Mouse (Mus musculus) lung, adult 18-20 months (tissue): ENCODE results near the gene Zscan21.
A peak's percentile ranks its signal among the peaks of the same experiment; 100 is the strongest.
"Not testable (repeated sequence)": the region's sequence is repeated elsewhere in the genome, so short reads cannot be mapped to it uniquely, and the experiment has no call there.

Experiments used
- DNase-seq, 2 experiments: peaks; one replicate each; pipeline ENCODE4 v3.0.0; 2022; ENCODE audit warnings: mixed read lengths in 2 of 2

Gene Zscan21

DNA sequence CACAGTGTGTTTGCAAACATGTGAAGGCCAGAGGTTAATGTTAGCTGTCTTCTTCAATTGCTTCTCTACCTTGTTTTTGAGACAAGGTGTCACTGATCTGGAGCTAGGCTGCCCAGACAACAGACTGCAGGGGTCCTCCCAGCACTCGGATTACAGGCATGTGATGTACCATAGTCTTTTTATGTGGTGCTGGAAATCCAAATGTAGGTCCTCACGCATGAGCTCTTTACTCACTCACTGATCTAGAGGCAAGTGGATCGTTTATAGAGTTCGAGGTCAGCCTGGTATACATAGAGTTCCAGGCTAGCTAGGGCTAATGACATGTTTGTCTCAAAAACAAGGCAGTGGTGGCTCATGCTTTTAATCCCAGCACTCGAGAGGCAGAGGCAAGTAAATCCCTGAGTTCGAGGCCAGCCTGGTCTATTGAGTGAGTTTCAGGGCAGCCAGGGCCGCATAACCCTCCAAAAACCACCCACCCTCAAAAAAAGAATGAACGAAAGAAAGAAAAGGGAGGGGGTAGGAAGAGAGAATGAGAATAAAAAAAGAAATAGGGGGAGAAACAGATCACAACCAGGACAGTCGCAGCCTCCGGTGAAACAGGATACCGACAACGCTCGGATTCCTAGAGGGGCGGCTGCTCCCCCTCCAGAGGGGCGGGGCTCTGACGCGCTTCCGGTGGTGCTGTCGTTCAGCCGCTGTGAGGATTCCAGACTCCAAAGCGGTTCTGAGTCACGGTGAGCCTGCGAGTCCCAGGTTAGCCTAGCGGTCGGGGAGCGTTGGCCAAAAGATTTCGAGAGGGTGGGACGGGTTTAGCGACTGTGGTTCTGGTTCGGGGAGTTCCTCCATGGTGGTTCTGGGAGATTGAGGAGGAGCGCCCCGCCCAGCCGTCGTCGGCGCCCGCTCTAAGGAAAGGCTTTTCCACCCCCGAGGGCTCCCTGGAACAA, at the start of gene Zscan21:
TSS of gene Zscan21 (plus strand) at position 649 of the 944 bp plus-strand sequence.
- peak; percentile 91 to 94 for DNase-seq

DNA sequence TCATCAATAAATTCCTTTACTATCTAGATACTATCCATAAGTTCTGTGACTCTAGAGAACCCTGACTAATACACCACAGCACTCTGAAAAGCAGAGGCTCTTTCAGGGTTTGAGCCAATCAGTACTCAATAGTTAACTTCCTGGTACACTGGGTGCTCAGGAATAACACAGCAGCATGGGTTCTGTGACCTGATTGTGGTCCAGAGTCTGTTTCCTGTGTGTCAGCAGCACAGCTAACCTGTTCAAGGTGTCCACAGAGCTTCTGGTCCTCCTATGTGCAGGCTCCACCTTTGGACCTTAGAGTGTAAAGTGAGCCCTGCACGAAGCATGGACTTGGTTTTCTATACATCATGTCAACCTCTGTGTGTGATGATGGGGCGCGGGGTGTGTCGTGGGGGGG, 42.9 kb upstream of the Zscan21 start:
- DNase-seq: no peak

DNA sequence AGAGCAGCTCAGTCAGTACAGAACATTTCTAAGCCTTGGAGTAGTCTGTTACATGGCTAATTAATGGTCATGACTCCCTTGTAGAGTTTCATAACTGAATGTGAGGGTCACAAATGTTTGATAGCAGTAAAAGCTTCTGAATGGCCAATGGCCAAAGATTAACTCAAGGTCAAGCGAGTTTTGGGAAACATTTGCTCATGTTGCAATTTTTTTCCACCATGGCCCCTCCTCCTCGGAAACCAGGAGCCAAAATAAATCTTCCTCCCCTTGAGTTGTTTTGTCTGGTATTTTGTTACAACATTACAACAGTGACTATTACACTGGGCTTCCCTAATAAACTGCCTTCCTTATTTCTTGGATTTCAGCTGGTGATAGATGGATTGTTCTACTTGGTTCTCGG, 41.0 kb upstream of the Zscan21 start:
- no peak for DNase-seq

DNA sequence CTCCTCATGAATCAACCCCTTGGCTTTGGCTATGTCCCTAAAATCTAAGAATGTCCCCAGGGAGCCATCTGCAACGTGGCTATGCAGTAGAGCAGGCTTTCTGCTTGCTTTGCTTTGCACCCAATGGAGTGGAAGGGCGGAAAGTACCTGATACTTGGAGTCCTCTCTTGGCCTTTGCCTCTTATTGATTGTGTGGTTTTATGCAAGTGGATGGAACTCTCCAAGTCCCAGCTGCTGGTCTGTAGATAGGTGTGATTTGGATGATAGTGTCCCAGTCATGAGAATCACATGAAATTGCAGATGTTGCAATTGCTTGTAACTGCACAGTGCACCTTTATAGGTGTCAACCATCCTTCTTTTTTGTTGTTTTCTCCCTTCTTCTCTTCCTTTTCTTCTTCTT, 40.6 kb upstream of the Zscan21 start:
- no peak for DNase-seq

DNA sequence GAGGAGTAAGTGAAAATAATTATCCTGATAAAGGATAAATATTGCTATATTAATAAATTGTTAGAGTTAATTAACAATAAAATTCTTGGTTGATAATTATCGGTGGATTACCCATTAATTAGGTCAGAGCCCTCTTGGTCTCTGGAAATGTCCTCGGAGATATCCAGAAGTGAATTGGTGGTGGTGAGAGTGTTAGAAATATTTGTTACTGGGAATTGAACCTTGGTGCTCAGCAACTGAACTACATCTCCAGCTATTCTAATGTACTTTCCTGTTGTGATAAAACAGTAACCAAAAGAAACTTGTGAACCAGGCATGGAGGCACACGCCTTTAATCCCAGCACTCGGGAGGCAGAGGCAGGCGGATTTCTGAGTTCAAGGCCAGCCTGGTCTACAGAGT, 36.2 kb upstream of the Zscan21 start:
- no peak for DNase-seq

DNA sequence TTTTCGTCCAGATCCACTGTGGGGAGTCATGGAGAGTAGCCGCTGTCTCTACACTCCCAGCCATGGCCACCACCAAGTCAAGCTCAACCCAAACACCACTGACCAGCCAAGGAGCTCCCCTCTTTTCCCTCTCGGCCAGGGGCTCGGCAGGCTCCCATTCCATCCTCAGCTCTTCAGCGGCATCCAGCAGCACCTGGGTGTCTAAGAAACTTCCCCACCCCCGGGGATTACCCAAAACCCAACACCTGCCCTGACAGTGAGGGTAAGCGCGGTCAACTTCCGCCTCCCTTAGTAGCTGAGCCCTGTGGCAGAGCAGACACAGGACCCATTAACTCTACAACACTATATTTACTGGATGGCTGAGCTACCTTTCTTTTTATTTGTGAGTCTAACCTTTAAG, 35.3 kb upstream of the Zscan21 start:
- DNase-seq: no peak

DNA sequence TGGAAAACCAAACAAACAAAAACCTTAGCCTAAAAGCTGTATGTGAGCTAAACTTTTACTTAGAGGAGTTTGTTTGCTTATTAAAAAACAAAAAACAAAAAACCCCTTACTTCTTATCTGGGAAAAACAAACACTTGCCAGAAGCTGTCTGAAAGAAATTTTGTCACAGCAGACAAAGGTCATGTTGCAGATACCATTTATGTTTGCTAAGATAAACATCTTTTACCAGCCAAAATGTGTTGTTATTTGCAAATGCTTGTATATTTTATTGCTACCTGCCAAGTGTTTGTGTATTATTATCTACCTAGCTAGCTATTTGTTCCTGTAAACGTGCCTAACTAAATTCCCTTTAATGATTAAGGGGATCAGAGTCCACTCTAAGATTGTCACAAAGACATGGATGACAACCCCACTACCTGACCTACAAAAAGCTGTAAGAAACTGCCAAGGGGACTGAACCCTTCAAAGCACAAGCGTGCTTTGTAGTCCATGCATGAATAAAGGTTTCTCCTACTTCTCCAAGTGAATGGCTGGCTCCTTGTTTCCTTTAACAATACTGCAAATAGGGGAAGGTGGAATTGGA, 33.3 kb upstream of the Zscan21 start:
- DNase-seq: no peak

DNA sequence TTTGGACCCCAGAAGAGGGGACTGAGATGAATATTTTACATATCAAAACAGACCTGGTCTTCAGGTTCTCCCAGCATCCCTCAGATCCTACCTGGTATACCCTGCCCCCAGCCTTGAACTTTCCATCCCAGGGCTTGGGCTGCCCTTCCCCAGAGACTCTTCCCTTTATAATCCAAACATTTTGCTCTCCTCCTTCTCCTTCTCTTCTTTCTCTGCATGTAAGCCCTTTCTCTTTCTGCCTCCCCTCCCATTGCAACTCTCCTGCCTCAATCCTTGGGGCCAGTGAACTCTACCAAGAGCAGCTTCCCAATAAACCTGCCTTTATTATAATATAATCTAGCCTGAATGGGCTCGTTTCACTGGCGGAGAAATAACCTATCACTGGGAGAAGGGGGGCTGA, 32.8 kb upstream of the Zscan21 start:
- DNase-seq: no peak

DNA sequence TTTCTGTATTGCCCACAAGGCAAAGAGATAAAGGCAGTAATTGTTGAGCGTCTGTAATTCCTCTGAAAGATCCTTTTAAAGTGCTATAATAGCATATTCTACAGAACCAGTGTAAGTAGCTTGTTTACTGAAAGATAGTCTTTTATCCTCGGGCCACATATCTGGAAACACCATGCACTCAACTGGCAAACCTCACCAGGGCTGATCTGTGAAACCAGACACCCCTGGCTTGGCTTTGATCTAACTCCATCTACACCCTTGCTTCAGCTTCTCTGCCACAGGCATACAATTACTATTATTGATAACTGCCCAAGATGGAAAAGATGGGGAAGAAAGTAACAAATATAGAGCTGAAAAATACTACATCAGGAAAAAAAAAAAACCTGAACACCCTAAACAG, 32.2 kb upstream of the Zscan21 start:
- no peak for DNase-seq

DNA sequence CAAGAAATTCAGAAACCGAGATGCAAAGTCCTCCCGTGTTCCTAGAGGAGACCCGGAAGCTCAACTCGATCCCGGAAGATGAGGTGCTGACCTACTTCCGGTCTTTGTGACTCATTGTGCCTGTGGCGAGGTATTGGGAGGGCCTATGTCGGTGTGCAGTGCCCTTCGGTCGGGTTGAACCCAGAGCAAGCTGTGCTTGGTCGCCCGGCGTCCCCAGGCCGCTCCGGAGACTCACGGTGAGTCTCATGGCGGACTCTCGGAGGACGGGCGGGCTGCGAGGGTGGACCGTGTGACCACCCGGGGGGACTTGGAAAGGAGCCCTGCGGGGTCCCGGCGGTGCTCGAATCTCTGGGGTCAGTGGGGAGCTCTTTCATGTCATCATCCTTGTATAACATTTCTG, 31.7 kb upstream of the Zscan21 start, which contains the start of gene Zkscan1:
TSS of gene Zkscan1 (plus strand) at position 89 of the 400 bp plus-strand sequence.
- peak; percentile 82 to 88 for DNase-seq

DNA sequence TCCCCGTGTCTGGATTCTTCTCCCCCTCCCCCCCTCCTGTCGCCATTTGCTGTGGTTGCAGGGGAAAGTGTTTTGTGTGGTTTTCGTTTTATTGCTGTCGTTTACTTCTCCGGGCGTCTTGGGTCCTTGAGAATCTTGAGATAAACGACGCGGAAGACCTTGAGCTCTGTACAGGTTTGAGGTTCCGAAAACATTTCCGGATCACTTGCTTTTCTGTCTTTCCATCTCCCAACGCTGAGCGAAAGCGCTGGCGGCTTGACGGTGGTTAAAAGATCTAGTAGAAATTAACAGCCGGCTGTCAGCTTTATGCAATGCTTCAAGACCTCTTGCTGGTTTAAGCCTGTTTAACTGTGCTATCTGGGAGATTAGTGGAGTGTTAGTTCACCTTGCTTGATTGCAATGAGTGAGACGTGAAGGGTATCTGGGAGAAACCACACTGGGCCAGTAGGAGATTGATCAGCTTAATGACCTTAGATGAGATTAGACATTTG, 31.2 kb upstream of the Zscan21 start:
- peak in 1 of 2 experiments; percentile 21 for DNase-seq

DNA sequence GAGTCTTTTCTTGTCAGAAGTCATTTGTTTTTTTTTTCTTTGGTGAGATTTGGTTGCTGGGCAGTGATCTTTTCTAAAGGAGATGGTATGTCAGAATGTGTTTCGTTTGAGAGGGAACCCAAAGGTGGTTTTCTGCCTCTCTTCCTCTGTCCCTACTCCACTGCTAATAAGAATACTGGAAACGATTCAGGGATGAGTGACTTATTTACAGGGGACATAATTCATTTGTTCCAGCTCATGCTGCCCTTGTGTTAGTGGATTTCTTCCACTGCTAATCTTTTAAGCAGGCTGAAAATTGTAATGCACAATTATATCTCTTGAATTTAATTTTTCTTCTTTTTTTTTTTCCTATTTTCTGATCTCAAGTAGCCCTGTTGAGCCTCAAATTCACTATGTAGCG, 29.9 kb upstream of the Zscan21 start:
- no peak for DNase-seq

DNA sequence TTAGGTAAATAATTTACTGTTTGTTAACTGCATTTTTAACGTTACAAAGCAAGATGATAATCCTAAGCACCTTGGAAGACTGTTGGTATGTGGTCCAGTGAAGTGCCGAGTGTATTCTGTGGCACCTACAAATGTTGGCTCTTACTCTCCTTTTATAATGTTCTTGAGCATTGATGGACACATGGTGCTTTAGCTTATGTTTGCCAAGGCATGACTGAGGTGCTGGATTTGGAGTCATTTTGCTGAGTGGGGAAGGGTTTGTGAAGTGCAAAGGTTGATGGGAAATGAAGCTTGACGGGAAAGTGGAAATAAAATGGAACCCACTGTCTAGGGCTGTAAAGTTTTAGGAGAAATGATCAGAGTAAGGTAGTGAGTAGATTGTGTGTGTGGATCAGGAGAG, 28.3 kb upstream of the Zscan21 start:
- DNase-seq: peak in 1 of 2 experiments; percentile 18

DNA sequence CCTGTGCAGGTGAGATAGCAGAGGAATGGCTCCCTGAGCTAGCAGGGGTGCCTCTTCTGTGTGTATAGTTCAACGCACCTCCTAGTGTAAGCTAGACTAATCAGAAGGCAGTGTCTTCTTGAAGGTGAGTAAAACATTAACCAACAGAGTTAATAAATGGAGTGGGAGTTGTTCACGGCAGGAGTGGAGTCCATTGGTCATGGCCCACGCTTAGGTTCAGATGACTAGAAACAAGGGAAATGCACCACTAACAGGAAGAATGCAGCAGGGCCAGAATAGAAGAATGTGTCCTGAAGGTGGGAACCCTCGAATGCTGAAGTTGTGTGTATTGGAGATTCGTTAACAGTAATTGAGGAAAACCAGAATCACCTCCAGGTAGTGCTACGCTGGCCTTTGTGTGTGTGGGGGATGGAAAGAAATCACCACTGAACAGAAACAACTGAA, 27.6 kb upstream of the Zscan21 start:
- no peak for DNase-seq

DNA sequence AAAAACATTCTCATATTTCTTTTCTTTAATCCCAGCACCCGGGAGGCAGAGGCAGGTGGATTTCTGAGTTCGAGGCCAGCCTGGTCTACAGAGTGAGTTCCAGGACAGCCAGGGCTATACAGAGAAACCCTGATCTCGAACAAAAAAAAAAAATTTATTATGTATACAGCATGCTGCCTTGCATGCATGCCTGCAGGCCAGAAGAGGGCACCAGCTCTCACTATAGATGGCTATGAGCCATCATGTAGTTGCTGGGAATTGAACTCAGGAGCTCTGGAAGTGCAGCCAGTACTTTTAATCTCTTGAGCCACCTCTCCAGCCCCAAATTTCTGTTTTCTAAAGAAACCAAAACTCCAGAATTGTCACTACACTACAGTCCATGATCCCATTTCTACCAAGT, 26.4 kb upstream of the Zscan21 start:
- DNase-seq: no peak

DNA sequence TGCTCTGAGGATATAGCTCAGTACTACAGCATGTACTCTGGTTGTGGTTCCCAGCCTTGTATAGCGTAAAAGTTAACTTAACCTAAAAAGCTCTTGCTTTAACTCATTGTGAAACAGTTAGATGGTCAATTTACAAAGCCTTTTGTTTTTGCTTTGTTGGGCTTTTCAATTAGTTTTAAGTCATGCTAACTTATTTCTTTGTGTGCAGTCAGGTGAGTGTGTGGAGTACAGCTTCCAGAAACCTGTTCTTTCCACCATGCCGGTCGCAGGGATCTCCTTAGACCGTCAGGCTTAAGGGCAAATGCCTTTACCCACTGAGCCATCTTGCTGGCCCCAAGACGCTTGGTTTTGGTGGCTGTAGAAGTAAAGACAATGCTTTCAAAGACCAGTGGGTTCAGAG, 26.0 kb upstream of the Zscan21 start:
- DNase-seq: no peak

DNA sequence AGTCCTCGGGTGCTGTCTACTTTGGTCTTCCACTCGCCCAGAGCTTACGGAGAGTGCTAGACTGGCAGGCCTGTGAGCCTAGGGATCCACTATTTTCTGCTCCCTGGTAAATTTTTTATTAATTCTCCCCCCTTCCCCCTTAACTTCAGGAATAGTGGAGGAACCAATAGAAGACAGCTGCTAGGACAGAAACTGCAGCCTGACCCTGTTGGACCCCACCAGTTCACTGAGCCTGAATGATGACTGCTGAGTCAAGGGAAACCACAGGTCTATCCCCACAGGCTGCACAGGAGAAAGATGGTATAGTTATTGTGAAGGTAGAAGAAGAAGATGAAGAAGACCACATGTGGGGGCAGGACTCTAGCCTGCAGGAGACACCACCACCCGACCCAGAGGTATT, 23.9 kb upstream of the Zscan21 start:
- no peak for DNase-seq

DNA sequence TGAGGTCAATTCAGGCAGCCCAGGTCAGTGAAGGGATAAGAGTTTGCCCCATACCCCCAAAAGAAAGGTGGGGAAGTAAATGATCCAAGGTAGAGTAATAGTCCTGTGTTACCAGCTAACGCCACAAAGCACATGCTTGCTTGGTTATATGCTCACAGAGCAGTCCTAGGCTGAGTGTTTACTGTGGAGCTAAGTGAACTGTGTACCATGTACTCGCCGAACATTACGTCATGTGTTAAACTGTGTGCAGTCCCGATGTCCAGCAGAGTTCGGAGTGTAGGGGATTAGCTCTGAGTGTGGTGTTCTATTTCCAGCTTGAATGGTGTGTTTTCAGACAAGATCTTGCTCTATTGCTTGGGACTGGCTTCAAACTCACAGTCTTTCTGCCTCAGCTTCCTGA, 22.2 kb upstream of the Zscan21 start:
- no peak for DNase-seq

DNA sequence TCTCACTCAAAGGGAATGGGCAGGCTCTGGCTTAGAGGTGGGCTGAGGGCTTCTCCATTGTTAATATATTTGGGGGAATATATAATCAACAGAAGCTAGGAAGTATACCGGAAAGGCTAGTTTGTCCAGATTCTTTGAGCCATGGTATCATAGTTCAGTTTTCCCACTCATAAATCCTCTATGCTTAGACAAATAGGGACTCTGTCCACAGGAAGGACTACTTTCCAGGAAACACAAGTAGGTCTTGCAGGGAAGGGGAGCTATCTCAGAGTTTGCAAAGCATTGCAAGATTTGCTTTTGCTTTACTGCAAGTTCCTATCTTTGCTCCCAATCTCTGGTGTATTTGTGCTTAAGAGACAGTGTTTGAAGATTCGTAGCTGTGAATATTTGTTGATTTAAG, 11.7 kb upstream of the Zscan21 start:
- no peak for DNase-seq

DNA sequence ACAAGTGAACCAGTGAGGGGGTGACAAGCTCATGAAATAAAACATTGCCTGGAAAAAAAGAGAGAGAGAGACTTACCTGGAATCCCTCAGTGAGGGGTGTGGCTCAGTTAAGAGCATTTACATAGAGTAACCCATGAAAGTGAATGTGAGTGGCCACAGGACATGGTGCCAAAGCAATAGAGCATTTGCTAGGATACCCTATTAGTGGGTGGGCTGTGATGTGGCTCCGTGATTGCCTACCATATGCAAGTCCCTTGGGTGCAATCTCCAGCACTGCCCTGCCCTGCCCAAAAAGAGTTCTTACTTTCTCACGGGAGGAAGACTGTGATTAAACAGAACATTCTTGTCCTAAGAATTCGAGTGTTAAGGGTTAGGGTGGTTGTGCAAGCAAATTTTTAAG, 9.6 kb upstream of the Zscan21 start:
- DNase-seq: no peak

DNA sequence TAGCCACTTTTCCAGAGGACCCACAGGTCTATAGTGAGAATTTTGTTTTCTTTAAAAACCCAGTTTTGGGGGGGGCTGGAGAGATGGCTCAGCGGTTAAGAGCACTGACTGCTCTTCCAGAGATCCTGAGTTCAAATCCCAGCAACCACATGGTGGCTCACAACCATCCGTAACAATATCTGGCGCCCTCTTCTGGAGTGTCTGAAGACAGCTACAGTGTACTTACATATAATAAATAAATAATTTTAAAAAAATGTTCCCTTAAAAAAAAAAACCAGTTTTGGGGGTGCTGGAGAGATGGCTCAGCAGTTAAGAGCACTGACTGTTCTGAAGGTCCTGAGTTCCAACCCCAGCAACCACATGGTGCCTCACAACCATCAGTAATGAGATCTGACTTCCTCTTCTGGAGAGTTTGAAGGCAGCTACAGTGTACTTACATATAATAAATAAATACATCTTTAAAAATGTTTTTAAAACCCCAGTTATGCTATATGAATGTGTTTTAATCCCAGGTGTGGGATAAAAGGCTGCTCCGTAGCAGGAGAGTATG, 6.8 kb upstream of the Zscan21 start:
- DNase-seq: not testable (repeated sequence)

DNA sequence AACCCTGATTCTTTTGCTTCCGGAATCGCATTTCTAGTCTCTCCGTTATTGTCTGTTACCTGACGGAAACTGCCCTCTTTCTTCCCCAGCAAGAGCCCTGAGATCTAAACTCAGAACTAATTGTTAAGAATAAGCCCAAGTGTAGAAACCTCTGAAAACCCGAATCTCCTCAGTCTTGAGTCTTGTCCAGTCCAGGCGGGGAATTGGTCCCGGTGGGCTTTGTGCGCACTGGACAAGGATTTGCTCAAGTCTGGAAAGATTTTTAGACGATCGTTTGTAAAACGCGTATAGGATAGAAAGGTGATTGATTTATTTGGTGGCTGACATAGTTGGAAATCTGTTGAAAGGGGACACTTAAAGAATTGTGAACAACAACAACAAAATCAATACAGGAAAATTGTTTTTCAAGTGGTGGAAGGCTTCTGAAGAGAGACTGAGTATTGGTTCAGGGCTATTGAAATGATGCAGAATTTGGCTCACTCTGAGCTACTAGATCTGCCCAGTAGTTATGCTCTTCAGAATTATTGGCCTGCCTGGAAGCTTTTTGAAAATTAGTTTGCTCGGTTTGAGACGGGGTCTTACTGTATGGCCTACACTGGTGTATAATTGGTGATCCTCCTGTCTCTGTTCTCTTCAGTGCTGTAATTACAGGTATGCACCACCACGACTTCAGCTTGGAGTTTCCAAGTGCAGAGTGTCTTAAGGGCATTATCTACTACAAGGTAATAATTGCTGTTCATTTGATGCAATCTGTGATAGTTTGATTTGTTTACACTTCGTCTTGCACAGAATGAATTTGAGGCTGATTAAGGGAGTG, 704 bp downstream of the Zscan21 start:
- no peak for DNase-seq

DNA sequence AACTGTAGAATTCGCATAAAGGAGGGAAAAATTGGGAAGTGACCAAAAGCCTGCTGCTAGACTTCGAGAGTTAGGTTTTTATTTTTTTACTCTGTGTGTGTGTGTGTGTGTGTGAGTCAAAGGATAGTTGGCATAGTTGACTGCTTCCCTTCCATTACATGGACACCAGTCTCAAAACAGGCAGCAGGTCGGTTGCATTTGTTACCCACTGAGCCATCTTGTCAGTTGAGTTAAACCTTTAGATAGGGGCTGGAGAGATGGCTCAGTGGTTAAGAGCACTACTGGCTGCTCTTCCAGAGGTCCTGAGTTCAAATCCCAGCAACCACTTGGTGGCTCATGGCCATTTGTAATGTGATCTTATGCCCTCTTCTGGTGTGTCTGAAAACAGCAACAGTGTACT, 1.3 kb downstream of the Zscan21 start:
- DNase-seq: no peak
